Mouse (Mus musculus): Measurements from ENCODE around the gene Ptger3.

DNA sequence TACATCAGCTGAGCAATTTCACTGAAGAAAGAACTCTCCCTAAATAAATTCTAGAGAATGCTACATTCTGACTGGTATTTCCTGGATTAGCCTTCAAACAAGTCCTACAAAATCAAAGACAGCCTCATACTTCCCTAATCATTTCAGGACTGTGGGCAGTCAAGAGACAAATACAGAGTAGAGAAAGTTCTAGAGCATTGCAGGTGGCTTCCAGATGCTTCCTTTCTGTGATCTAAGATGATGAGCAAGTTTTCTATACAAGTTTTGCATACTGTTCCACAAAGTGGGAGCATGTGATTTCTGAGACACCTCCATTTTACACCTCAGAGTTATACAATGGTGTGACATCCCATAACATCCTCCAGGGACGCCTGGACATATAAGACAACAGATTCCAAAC, 42.9 kb upstream of the Ptger3 start:
- TF ChIP-seq CTCF (IDR thresholded peaks at IDR 0.05; ENCODE audit: borderline replicate concordance, extremely low read depth, insufficient read depth, insufficient read length), result no peak
- no peak for TF ChIP-seq POLR2A (IDR thresholded peaks at IDR 0.05; ENCODE audit: borderline replicate concordance, extremely low read depth, insufficient read depth, insufficient read length, poor library complexity, severe bottlenecking)
